Mouse (Mus musculus) heart, postnatal 0 days (tissue): ENCODE results near the gene Plekhg2.

Source experiments
- CTCF ChIP-seq: IDR thresholded peaks from 2 replicates; pipeline ENCODE4 v1.5.1; 2016; ENCODE audit warnings: antibody characterized with exemption, control low read depth, low read depth
- EP300 ChIP-seq: IDR thresholded peaks from 2 replicates; pipeline ENCODE4 v1.6.1; 2016; ENCODE audit warnings: antibody characterized with exemption, low read depth

GRCm38 (mm10) chr7:28371514-28371989, 847 bp downstream of the Plekhg2 start:
- TF ChIP-seq CTCF (no peak), EP300 (no peak)
